Mouse (Mus musculus) stomach, postnatal 0 days (tissue): ENCODE data around the gene Esam. TPM values are rescaled to one million over a fixed set of nuclear protein-coding genes. Genes with fewer than 3 reads are reported as not detected.

Experiments used
- ATAC-seq: fragments of 200-750 bp; cut with Nextera tagmentation; 2 replicates; pipeline ENCODE4 v1.8.0; 2017; ENCODE audit not compliant: low FRiP score, low TSS enrichment
- DNase-seq: peaks from one replicate; pipeline ENCODE4 v3.0.0-alpha.2; 2016; ENCODE audit warnings: low spot score
- H3K27ac ChIP-seq: fragments of 300-500 bp; sonication (generic); replicated peaks from 2 replicates; pipeline ENCODE4 v1.5.1; 2014; ENCODE audit warnings: mild to moderate bottlenecking, control low read depth
- H3K27me3 ChIP-seq: fragments of 300-500 bp; sonication (generic); 2 replicates; pipeline ENCODE4 v1.6.1; 2014; ENCODE audit warnings: low read length; ENCODE audit not compliant: control insufficient read depth, insufficient read depth
- H3K36me3 ChIP-seq: fragments of 300-500 bp; sonication (generic); 2 replicates; pipeline ENCODE4 v1.6.1; 2014; ENCODE audit warnings: low read length, mixed read lengths; ENCODE audit not compliant: control insufficient read depth, insufficient read depth
- H3K4me1 ChIP-seq: fragments of 300-500 bp; sonication (generic); replicated peaks from 2 replicates; pipeline ENCODE4 v1.6.1; 2014; ENCODE audit warnings: antibody characterized with exemption; ENCODE audit not compliant: control insufficient read depth, insufficient read depth
- H3K4me2 ChIP-seq: fragments of 300-500 bp; sonication (generic); replicated peaks from 2 replicates; pipeline ENCODE4 v1.6.1; 2014; ENCODE audit warnings: low read depth, mild to moderate bottlenecking, control low read depth, moderate library complexity
- H3K4me3 ChIP-seq: fragments of 300-500 bp; sonication (generic); 2 replicates; pipeline ENCODE4 v1.5.1; 2014; ENCODE audit warnings: low read depth, low read length, control low read depth
- H3K9ac ChIP-seq: fragments of 300-500 bp; sonication (generic); 2 replicates; pipeline ENCODE4 v1.6.1; 2014; ENCODE audit warnings: mild to moderate bottlenecking, low read length, control low read depth, mixed read lengths
- H3K9me3 ChIP-seq: fragments of 300-500 bp; sonication (generic); 2 replicates; pipeline ENCODE4 v1.6.1; 2016; ENCODE audit warnings: low read length; ENCODE audit not compliant: control insufficient read depth
- CTCF ChIP-seq: IDR thresholded peaks from 2 replicates; pipeline ENCODE4 v1.5.1; 2016; ENCODE audit warnings: antibody characterized with exemption, low read depth, mild to moderate bottlenecking, moderate library complexity
- EP300 ChIP-seq: optimal IDR thresholded peaks from 2 replicates; pipeline ENCODE3; 2016; ENCODE audit warnings: antibody characterized with exemption
- WGBS: fragments of 180-500 bp; shearing (Covaris S2); extraction: QIAGEN DNeasy Blood & Tissue Kit; methylation state at CpG from one replicate; pipeline ENCODE4 v1.1.7; 2014; 5-methylcytosine and 5-hydroxymethylcytosine counted together
- polyA plus RNA-seq: library from polyadenylated mRNA; unstranded; fragments of >200 nt; fragmentation: Nextera tagmentation; extraction: Ambion mirVana; gene quantifications from 2 replicates; pipeline ENCODE4 v1.2.1, GENCODE M21; 2015

Esam gene
- polyA plus RNA-seq, 1 experiment from 2014 or later = 30.5 TPM

- H3K27me3 ChIP-seq = no peaks in the 10 kb centered on the region
- no peak overlapping the region for H3K4me3 ChIP-seq
- H3K36me3 ChIP-seq = no peaks in the 10 kb centered on the region
- no peak overlapping the region for H3K4me2 ChIP-seq
- no peak for TF ChIP-seq EP300
- no peak for TF ChIP-seq CTCF
- H3K4me1 ChIP-seq = 0 out of 2 replicates have a peak, but pooled peaks cover 4% of the 10 kb centered on the region
- no peak overlapping the region for H3K27ac ChIP-seq
- H3K9me3 ChIP-seq = no peaks in the 10 kb centered on the region
- no peak overlapping the region for H3K9ac ChIP-seq
- DNase-seq (no peak), ATAC-seq (no peak)
- 45% methylated on average over 3 of the region's 3 CpGs for WGBS
Observed at GRCm38 (mm10) chr9:37514456-37514855, 13.4 kb upstream of the Esam start.

DNA sequence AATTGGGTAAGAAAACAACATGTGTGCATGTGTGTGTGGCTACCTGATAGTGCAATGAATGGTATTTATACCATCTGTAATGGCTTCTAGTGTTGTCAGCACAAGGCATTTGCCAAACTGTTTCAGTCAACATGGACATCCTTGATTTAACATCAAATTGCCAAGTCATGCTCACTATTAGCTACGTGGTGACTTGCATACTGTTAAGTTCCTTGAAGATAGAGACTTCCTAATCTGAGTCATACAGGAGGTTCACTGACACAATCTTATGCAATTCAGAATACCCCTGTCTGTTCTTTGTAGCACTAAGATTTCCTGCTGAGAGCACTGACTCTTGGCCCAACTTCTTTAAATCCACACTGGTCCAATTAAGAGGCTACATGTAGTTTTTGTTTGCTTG, 10.4 kb upstream of the Esam start:
- Histone ChIP-seq H3K27me3 (no peaks in the 10 kb centered on the region), H3K4me3 (no peak overlapping the region), H3K27ac (no peak overlapping the region), H3K36me3 (peaks cover 2% of the 10 kb centered on the region; the same call in 1 of the 2 replicates), H3K4me1 (0 out of 2 replicates have a peak, but pooled peaks cover 4% of the 10 kb centered on the region), H3K4me2 (no peak overlapping the region), H3K9ac (no peak overlapping the region), H3K9me3 (no peaks in the 10 kb centered on the region)
- TF ChIP-seq EP300 (no peak), CTCF (no peak)
- ATAC-seq = peak; percentile 63; the same call in 1 of the 2 replicates
- DNase-seq = no peak
- 78% methylated on average over 1 of the region's 1 CpGs for WGBS

DNA sequence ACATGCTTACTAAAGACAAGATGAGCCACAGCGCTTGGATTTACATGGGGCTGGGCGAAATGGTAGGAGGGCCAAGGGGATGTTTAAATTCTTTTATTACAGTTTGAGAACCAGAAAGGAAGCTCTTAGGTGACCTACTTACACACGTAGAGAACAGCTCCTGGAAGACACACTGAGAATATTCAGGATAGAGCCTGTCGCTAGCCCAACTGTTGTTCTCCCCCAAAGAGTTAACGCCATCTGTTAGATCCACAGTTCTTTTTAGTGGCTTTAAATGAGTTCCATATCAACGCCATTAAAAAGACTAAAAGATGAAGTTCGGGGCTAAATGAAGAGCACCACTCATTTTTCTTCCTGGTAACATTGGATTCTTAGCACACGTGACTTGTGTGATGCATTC, 8.9 kb upstream of the Esam start:
- Histone ChIP-seq H3K27ac (no peak overlapping the region), H3K9me3 (no peaks in the 10 kb centered on the region), H3K4me3 (no peak overlapping the region), H3K9ac (no peak overlapping the region), H3K4me1 (0 out of 2 replicates have a peak, but pooled peaks cover 2% of the 10 kb centered on the region), H3K4me2 (no peak overlapping the region), H3K27me3 (no peaks in the 10 kb centered on the region), H3K36me3 (peaks cover 6% of the 10 kb centered on the region)
- WGBS = 91% methylated on average over 8 of the region's 8 CpGs
- ATAC-seq (no peak), DNase-seq (no peak)
- TF ChIP-seq EP300 (no peak), CTCF (no peak)

- ATAC-seq (no peak), DNase-seq (no peak)
- 0 out of 2 replicates have a peak, but pooled peaks cover 2% of the 10 kb centered on the region for H3K4me1 ChIP-seq
- peaks cover 6% of the 10 kb centered on the region for H3K36me3 ChIP-seq
- H3K4me2 ChIP-seq = no peak overlapping the region
- no peaks in the 10 kb centered on the region for H3K27me3 ChIP-seq
- H3K9ac ChIP-seq = no peak overlapping the region
- no peak for TF ChIP-seq EP300
- TF ChIP-seq CTCF = no peak
- no peaks in the 10 kb centered on the region for H3K9me3 ChIP-seq
- H3K27ac ChIP-seq = no peak overlapping the region
- H3K4me3 ChIP-seq = no peak overlapping the region
- WGBS = 83% methylated on average over 2 of the region's 2 CpGs
Observed at GRCm38 (mm10) chr9:37519995-37520394, 7.9 kb upstream of the Esam start.

- Histone ChIP-seq H3K36me3 (peaks cover 4% of the 10 kb centered on the region), H3K27ac (no peak overlapping the region), H3K4me1 (no peaks in the 10 kb centered on the region), H3K4me2 (no peak overlapping the region), H3K4me3 (no peak overlapping the region), H3K9ac (no peak overlapping the region), H3K9me3 (no peaks in the 10 kb centered on the region), H3K27me3 (no peaks in the 10 kb centered on the region)
- TF ChIP-seq CTCF (no peak), EP300 (no peak)
- ATAC-seq (no peak), DNase-seq (no peak)
- WGBS = 85% methylated on average over 2 of the region's 2 CpGs
Observed at GRCm38 (mm10) chr9:37525461-37525860, 2.4 kb upstream of the Esam start.

GRCm38 (mm10) chr9:37526443-37527395, 1.2 kb upstream of the Esam start:
- H3K9ac ChIP-seq = no peak overlapping the region
- H3K4me1 ChIP-seq = no peaks in the 10 kb centered on the region
- H3K4me2 ChIP-seq = peak overlapping the region; percentile 43; the same call in 1 of the 2 replicates
- peaks cover 4% of the 10 kb centered on the region for H3K36me3 ChIP-seq
- TF ChIP-seq CTCF (peak; percentile 49), EP300 (no peak)
- H3K27ac ChIP-seq = peak overlapping the region; percentile 49; the same call in 1 of the 2 replicates
- DNase-seq (no peak), ATAC-seq (0 out of 2 replicates have a peak, but pooled peaks have one; percentile 7)
- no peaks in the 10 kb centered on the region for H3K9me3 ChIP-seq
- H3K4me3 ChIP-seq = peak overlapping the region; percentile 19
- WGBS = 30% methylated on average over 21 of the region's 21 CpGs
- no peaks in the 10 kb centered on the region for H3K27me3 ChIP-seq
